In the genomic region with DNA sequence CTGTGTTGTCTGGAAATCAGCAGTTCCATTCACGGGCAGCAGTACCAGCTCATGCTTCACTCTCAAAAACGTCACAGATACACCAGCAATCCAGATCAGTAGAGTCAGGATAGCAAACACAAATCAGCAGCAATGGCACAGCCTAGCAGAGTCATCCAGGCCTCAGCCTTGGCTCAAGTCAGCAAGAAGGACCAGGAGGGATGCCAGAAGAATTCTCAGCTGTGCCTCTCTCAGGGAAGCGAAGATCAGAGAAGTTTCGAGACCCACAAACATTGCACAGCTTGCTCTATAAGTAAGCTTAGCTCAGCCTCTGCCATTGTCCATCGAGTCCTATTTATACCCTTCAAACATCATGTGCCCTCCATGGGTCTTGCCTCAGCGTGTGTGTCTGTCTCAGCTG, we compare ENCODE assay signal across 12 mouse cellular contexts.
"Had no signal": no experiment of that assay in that cellular context is flagged by ENCODE, and none has a peak within 500 bp of the region (broad histone marks: within the 10 kb centered on the region; RNA-seq: fewer than 3 reads in every experiment).

No protein-coding gene starts in this region.

- DNase-seq: kidney, postnatal 10 days; kidney, postnatal 4 days; lung, adult 18-20 months; right cerebral cortex, postnatal 4 days; spleen, adult 18-20 months; thymus, adult 18-20 months; thymus, postnatal 25 days had no signal

- H3K4me3 ChIP-seq: layer of hippocampus, adult 2 months; limb, embryonic 13.5 days; midbrain, embryonic 15.5 days; neural tube, embryonic 12.5 days had no signal

- H3K27ac ChIP-seq: layer of hippocampus, adult 2 months; limb, embryonic 13.5 days; liver, embryonic 14.5 days; midbrain, embryonic 15.5 days; neural tube, embryonic 12.5 days had no signal

- H3K27me3 ChIP-seq: limb, embryonic 13.5 days; midbrain, embryonic 15.5 days; neural tube, embryonic 12.5 days had no signal

- H3K4me1 ChIP-seq: limb, embryonic 13.5 days; midbrain, embryonic 15.5 days; neural tube, embryonic 12.5 days had no signal
